Mouse (Mus musculus) kidney, postnatal 0 days (tissue): ENCODE data around the gene Spata25. TPM values are rescaled to one million over a fixed set of nuclear protein-coding genes. Genes with fewer than 3 reads are reported as not detected.
A peak's percentile ranks its signal among the peaks of the same experiment; 100 is the strongest.
"Not testable (repeated sequence)": the region's sequence is repeated elsewhere in the genome, so short reads cannot be mapped to it uniquely, and the experiment has no call there.

Experiments
- ATAC-seq: fragments of 200-750 bp; cut with Nextera tagmentation; replicated peaks from 2 replicates; pipeline ENCODE4 v1.8.0; 2017; ENCODE audit warnings: low read depth, moderate number of reproducible peaks, moderate TSS enrichment, moderate library complexity; ENCODE audit not compliant: low FRiP score
- DNase-seq: peaks from one replicate; pipeline ENCODE4 v3.0.0-alpha.2; 2016; ENCODE audit warnings: low spot score
- H3K27ac ChIP-seq: fragments of 300-500 bp; sonication (generic); 2 replicates; pipeline ENCODE4 v1.5.1; 2014; ENCODE audit warnings: mild to moderate bottlenecking
- H3K27me3 ChIP-seq: fragments of 300-500 bp; sonication (generic); 2 replicates; pipeline ENCODE4 v1.6.1; 2014; ENCODE audit warnings: low read length, mixed read lengths; ENCODE audit not compliant: insufficient read depth
- H3K36me3 ChIP-seq: fragments of 300-500 bp; sonication (generic); 2 replicates; pipeline ENCODE4 v1.6.1; 2014; ENCODE audit warnings: low read length, mixed read lengths; ENCODE audit not compliant: insufficient read depth
- H3K4me1 ChIP-seq: fragments of 300-500 bp; sonication (generic); replicated peaks from 2 replicates; pipeline ENCODE4 v1.6.1; 2014; ENCODE audit warnings: antibody characterized with exemption, low read length, mixed read lengths; ENCODE audit not compliant: insufficient read depth
- H3K4me2 ChIP-seq: fragments of 300-500 bp; sonication (generic); 2 replicates; pipeline ENCODE4 v1.6.1; 2014; ENCODE audit warnings: mild to moderate bottlenecking, low read length, moderate library complexity, mixed read lengths
- H3K4me3 ChIP-seq: fragments of 300-500 bp; sonication (generic); replicated peaks from 2 replicates; pipeline ENCODE4 v1.5.1; 2014; ENCODE audit warnings: low read depth, low read length
- H3K9ac ChIP-seq: fragments of 300-500 bp; sonication (generic); 2 replicates; pipeline ENCODE4 v1.6.1; 2014; ENCODE audit warnings: low read depth, low read length
- H3K9me3 ChIP-seq: fragments of 300-500 bp; sonication (generic); replicated peaks from 2 replicates; pipeline ENCODE4 v1.6.1; 2016; ENCODE audit warnings: low read length, inconsistent platforms, mixed read lengths
- CTCF ChIP-seq: IDR thresholded peaks from 2 replicates; pipeline ENCODE4 v1.5.1; 2016; ENCODE audit warnings: antibody characterized with exemption, low read depth, mild to moderate bottlenecking, moderate library complexity
- WGBS: fragments of 180-500 bp; shearing (Covaris S2); extraction: QIAGEN DNeasy Blood & Tissue Kit; methylation state at CpG from one replicate; pipeline ENCODE4 v1.1.7; 2014; 5-methylcytosine and 5-hydroxymethylcytosine counted together
- polyA plus RNA-seq: library from polyadenylated mRNA; unstranded; fragments of >200 nt; fragmentation: Nextera tagmentation; extraction: Ambion mirVana; gene quantifications from 2 replicates; pipeline ENCODE4 v1.2.1, GENCODE M21; 2015

The Spata25 gene
- not detected in 2 replicates for polyA plus RNA-seq

DNA sequence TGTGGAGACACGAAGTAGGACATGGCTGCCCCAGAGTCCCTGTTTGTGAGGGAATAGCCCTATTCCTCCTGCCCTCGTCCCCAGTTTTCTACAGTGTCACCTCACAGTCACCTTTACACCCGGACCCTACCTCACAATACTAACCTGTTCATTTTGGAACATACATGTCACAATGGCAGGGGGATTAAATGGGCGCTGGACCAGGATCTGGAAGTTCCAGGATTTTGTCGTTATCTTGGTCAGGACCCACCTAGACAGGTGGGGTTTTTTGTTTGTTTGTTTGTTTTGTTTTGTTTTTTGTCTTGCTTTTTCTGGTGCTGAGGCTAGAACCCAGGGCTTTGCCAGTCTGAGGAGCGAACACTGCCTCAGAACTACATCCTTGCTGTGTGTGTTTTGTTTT lies at the start of gene Spata25:
Gene Spata25, minus strand, starts transcription at position 101 of the 400 bp plus-strand sequence.
- no peak for TF ChIP-seq CTCF
- no peak for ATAC-seq
- Histone ChIP-seq H3K27ac (no peak within 1 kb of the TSS), H3K9ac (no peak within 1 kb of the TSS), H3K9me3 (no peaks in the 10 kb centered on the region), H3K4me1 (0 out of 2 replicates have a peak, but pooled peaks cover 4% of the 10 kb centered on the region), H3K27me3 (no peaks in the 10 kb centered on the region), H3K4me3 (no peak within 1 kb of the TSS), H3K4me2 (no peak within 1 kb of the TSS), H3K36me3 (peaks cover 33% of the 10 kb centered on the region)
- 89% methylated on average over 6 of the region's 6 CpGs for WGBS
- no peak for DNase-seq

GRCm38 (mm10) chr2:164877376-164878215 lies 49.3 kb upstream of the Spata25 start:
- H3K4me1 ChIP-seq: peaks cover 13% of the 10 kb centered on the region
- TF ChIP-seq CTCF: peak; percentile 33
- peak overlapping the region; percentile 93 for H3K4me2 ChIP-seq
- 69% methylated on average over 11 of the region's 11 CpGs for WGBS
- H3K36me3 ChIP-seq, ATAC-seq, H3K9me3 ChIP-seq, H3K27me3 ChIP-seq, H3K9ac ChIP-seq, DNase-seq, H3K4me3 ChIP-seq: not testable (repeated sequence)
- H3K27ac ChIP-seq: peak overlapping the region; percentile 100; the same call in 1 of the 2 replicates

GRCm38 (mm10) chr2:164875648-164876047 lies 47.3 kb upstream of the Spata25 start:
- not testable (repeated sequence) for H3K4me1 ChIP-seq, H3K4me3 ChIP-seq, H3K4me2 ChIP-seq, H3K36me3 ChIP-seq, H3K9me3 ChIP-seq, ATAC-seq, H3K27me3 ChIP-seq, DNase-seq, H3K9ac ChIP-seq
- TF ChIP-seq CTCF: peak; percentile 24; the same call in 1 of the 2 replicates
- peak overlapping the region; percentile 84 for H3K27ac ChIP-seq
- WGBS: 55% methylated on average over 2 of the region's 2 CpGs

DNA sequence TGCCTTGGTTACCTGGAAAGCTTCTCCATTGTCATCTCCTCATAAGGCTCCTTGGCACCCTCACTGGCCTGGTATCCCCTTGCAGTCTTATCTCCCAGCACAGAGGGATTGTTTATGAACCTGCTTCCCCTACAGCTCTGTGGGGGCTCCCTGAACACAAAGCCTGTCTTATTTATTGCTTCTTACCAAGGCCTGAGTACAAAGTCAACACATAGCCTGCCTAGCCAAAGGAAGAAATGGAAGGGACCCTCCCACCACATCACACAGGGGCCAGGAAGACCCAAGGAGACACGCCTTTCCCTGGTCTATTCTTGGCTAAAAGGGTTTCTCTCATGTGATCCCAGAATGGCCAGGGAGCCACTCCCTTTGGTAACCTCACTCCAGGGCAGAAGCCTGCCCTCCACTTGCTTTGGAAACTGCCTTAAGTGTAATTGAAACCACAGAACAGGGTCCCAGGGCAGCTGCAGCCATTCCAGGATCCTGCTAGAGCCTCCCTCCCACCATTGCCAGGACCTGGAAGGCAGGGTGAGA lies 46.0 kb upstream of the Spata25 start:
- Histone ChIP-seq H3K4me1 (peaks cover 3% of the 10 kb centered on the region; the same call in 1 of the 2 replicates), H3K27me3 (no peaks in the 10 kb centered on the region), H3K27ac (peak overlapping the region; percentile 84), H3K4me3 (no peak overlapping the region), H3K36me3 (no peaks in the 10 kb centered on the region), H3K9ac (0 out of 2 replicates have a peak overlapping the region, but pooled peaks have one; percentile 13), H3K9me3 (no peaks in the 10 kb centered on the region), H3K4me2 (peak overlapping the region; percentile 4; the same call in 1 of the 2 replicates)
- ATAC-seq (peak; percentile 25; the same call in 1 of the 2 replicates), DNase-seq (peak; percentile 90)
- no peak for TF ChIP-seq CTCF
- WGBS: 23% methylated on average over 1 of the region's 1 CpGs

DNA sequence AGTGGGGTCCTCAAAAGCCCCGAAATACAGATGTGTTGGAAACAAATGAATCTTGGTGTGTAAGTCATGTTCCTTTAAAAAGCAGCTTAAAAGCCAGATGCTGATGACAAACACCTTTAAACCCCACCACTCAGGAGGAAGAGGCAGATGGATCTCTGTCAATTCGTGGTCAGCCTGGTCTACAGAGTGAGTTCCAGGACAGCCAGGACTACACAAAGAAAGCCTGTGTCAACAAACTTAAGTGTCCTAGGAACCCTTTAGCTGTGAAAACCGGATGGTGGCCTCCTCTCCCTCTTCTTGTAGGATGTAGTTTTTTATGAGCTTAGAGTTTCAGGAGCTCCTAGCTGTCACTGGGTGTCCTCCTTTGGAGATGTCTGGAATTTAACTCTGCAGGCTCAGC lies 45.3 kb upstream of the Spata25 start:
- Histone ChIP-seq H3K36me3 (no peaks in the 10 kb centered on the region), H3K4me3 (no peak overlapping the region), H3K9me3 (no peaks in the 10 kb centered on the region), H3K27ac (peak overlapping the region; percentile 84), H3K27me3 (no peaks in the 10 kb centered on the region), H3K4me2 (no peak overlapping the region; the same call in 1 of the 2 replicates), H3K9ac (0 out of 2 replicates have a peak overlapping the region, but pooled peaks have one; percentile 4), H3K4me1 (peaks cover 3% of the 10 kb centered on the region; the same call in 1 of the 2 replicates)
- ATAC-seq (no peak), DNase-seq (peak; percentile 41)
- 39% methylated on average over 3 of the region's 3 CpGs for WGBS
- no peak for TF ChIP-seq CTCF

DNA sequence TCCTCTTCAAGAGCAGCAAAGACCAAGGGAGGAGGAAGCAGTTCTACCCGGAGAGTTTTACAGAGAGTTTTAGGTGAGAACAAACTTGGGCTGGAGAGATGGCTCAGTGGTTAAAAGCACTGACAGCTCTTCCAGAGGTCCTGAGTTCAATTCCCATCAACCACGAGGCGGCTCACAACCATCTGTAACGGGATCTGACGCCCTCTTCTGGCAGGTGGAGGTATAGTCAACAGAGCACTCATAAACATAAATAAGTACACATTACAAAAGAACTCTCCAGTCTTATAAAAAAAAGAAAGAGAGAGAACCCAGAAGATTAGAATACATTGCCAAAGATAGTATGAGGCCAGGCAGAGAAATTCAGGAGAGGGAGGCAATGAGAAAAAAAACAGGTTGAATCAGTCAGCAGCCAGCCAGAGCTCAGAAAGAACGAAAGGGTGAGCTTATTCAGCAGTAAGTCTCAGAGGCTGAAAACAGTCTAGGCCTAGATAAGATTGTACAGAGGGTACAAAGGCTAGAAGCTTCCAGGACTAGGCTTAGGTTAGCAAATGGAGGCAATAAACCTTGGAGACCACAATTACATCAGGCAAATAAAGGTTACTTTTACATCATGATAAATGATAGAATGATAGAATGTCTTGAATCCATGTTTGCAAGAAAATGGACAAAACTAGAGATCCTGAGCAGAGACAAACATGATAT lies 43.4 kb upstream of the Spata25 start:
- no peak for ATAC-seq

More for the DNA sequence above, 43.4 kb upstream of the Spata25 start:
- DNase-seq: no peak
- Histone ChIP-seq H3K36me3 (no peaks in the 10 kb centered on the region), H3K9me3 (no peaks in the 10 kb centered on the region), H3K27me3 (no peaks in the 10 kb centered on the region), H3K4me1 (no peaks in the 10 kb centered on the region; the same call in 1 of the 2 replicates), H3K4me3 (no peak overlapping the region), H3K9ac (no peak overlapping the region), H3K27ac (no peak overlapping the region), H3K4me2 (no peak overlapping the region)
- WGBS: 56% methylated on average over 6 of the region's 6 CpGs
- no peak for TF ChIP-seq CTCF
